Mouse (Mus musculus) c-Kit-negative CD71-positive TER-119-positive erythroid progenitor cells, embryonic 14.5 days (primary cell): ENCODE results near the gene Coa6.
A peak's percentile ranks its signal among the peaks of the same experiment; 100 is the strongest.
"Not testable (repeated sequence)": the region's sequence is repeated elsewhere in the genome, so short reads cannot be mapped to it uniquely, and the experiment has no call there.

ENCODE experiments used
- DNase-seq: peaks from one replicate; pipeline ENCODE4 v3.0.0-alpha.2; 2013; ENCODE audit warnings: low read depth, low spot score

Coa6 gene

DNA sequence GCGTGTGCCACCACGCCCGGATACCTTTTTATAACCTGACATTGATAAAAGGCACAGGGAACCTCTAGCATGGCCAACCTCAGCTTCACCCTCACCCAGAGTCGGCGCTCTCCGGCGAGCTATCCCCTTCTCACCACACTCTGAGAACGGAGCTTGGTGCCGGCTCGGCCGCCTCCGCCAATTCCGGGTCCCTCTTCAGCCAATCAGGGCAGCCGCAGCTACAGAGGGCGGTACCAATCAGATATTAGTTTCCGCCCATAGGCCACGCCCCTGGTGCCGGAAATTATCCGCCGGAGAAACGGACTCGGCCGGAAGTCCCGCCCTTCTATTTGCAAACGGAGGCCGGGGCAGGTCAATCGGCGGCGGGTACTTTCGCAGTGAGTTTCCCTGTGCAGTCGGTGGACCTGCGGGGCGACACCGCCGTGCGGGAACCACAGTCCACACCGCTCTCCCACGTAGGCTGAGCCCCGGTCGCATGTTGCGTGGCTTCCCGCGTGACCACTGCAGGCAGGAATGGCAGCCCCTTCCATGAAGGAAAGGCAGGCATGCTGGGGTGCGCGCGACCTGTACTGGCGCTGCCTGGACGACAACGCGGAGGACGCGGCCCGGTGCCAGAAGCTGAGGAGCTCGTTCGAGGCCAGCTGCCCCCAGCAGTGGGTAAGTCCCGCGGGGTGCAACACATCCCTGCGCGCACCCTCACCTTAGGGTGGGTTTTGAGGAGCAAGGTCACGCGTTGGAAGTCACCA is at the start of gene Coa6:
TSS of gene Coa6 (plus strand) at position 342 of the 746 bp plus-strand sequence.
- DNase-seq = peak; percentile 97

DNA sequence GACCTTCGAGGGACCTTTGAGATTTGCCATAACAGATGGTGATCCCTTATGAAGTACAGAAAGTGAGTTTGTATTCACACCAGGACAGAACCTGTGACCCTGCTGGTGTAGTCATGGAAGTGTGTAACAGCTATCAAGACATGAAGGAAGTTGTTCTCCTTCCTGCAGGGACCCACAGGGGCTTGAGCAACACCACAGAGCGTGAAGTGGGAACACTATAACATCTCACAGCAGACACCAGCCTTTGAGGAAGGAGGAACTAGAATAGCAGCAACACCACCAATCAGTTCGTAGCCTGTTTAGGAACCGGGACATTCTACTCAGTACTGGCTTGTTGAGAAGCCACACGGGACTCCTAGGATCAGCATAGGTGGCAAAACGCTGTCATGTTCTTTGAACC is 42.7 kb upstream of the Coa6 start:
- no peak for DNase-seq

DNA sequence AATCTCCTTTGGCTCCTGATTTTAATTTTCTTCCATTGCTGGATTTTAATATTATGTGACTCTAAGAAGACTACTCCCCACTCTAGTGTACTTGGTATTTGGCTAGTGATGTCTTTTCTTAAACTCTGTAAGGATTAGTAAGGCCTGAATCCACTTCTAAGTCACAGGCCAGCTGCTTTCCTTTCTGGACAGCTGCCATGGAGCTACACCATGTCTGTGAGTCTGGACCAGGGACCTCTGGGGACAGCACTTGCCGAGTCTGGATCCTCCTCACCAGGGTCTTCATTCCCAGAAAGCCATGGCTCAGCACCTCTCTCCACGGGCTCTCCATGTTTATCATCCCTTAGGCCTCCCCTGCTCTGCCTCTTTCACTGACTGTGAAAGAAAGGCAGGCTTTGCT is 42.2 kb upstream of the Coa6 start:
- no peak for DNase-seq

DNA sequence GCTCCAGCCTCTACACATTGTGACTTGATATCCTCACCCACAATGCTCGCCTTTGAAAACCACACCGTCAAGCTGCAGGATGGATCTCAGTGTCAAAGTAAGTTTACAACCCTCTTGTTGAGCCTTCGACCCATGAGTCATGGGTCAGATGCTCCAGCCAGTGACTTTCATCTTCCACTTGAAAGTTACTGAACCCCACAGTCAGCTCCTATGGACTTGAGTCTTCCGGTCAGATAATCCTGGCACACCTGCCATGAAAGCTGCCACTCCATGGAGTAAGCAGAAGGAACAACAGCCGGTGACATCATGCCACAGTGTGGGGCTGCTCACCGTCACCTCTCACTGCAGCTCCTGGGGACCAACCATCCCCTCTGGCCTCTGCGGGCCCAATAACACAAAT is 41.0 kb upstream of the Coa6 start:
- DNase-seq = no peak

DNA sequence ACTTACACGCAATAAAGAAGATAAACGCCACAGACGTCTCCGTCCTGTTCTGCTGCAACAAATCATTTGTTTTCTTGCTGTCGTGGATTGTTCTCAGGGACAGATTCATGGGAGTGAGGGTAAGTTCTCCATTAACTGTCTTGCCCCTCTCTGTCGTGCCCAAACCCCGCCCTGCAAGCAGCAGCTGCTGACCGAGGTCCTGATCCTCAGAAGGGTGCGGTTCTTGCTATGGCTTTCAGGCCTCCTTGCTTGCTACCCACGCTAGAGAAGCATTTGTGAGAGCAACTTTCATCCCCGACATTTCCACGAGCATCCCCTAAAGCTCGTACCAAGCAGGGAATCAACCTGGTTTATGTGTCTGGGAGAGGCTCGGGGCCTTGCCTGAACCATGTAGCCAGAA is 40.1 kb upstream of the Coa6 start:
- no peak for DNase-seq

DNA sequence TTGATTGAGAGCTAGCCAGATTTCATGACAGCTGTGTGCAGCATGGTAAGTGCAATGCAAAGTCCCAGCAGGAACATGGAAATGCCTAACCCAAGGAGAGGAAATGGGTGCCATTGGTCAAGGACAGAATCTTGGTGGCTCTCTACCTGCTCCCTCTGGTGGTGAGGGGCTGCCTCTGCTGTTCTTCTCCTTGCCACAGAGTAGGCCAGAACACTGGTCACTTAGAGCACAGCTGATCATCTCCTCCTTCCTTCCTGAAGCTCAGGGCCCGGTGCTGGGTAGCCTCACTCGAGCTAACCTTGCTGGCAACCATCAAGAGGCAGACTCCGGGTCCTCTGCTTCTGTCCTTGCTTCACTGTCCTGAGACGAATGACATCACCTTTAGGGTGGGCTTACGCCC is 39.6 kb upstream of the Coa6 start:
- no peak for DNase-seq

DNA sequence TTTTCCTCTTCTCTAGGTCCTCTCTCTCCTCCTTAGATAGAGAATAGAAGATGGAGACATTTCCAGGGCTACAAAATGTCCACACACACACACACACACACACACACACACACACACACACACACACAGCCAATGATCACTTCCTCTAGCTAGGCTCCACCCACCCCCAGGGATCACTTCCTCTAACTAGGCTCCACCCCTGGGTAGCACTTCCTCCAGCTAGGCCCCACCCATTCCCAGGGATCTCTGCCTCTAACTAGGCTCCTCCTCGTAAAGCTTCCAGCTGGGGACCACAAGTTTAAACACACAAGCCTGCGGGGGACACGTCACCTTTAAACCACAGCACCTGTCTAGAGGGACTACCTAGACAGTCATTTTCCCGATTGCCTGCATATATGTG is 34.7 kb upstream of the Coa6 start:
- DNase-seq = no peak

DNA sequence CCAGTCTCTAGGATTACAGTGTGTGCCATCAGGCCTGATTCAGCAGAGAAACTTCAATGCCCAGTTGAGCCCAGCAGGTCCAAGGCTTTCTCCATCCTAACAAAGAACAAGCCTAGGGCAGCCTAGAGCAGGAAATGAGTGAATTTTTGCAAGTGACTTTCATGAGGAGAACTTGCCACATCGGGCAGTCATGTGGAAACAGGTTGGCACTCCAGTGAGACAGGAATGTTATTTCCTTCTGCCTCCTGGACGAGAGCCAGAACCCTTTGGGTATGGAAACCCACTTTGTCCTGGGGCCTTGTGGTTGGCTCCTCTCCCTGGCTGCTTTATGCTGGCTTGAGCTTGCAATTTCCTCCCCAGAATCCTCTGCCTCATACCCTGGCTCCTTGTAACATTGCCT is 30.8 kb upstream of the Coa6 start:
- no peak for DNase-seq

DNA sequence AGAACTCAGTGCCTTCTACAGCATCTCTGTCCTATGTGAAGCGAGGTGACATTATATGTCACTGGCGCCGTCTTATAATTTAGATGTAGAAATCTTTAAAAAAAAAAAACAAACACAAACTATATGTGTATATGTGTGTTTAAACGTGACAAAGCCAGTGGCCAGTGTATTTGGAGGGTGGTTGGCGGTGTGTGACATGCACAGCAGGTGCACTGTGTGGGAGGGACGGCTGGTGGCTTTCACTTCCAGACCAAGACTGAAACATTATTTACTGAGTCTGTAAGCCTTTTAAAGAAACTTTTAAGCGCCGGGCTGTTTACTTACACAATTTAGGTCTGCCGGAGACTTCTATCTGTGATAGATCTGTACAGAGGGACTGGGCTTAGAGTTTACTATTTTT is 26.9 kb upstream of the Coa6 start:
- no peak for DNase-seq

DNA sequence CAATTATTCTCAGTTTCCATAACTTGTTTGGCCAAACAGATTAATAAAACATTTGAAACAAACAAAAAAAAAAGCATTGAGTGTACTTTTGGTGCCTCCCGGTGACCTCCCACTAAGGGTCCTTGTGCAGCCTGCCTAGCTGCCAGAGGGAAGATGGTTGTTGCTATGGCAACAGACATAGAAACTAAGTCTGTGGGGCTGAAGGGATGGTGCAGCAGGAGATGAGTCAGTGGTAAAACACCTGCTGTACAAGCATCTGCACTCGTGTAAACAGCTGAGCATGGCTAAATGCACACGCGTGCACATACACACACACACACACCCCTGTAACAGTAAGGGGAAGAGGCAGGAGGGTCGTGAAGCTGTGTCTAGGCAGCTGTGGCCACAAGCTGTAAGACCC is 26.4 kb upstream of the Coa6 start:
- DNase-seq = no peak

DNA sequence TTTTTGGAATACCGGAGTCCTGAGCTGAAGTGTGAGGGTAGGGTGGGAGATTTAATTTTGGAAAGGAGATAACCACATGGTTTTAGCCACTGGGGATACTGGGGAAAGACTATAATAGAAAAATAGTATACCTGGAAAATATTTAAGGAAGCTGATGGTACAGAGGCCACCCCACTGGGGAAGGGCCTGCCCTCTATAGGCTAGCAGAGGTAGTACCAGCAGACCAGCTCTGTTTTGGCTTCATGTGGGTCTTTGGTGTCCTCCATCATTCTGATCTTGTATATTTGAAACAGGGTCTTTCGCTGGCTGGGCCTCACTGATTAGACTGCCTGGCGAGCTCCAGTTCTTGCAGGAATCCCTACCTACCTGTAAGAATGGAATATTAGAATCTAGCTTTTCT is 24.0 kb upstream of the Coa6 start:
- no peak for DNase-seq

DNA sequence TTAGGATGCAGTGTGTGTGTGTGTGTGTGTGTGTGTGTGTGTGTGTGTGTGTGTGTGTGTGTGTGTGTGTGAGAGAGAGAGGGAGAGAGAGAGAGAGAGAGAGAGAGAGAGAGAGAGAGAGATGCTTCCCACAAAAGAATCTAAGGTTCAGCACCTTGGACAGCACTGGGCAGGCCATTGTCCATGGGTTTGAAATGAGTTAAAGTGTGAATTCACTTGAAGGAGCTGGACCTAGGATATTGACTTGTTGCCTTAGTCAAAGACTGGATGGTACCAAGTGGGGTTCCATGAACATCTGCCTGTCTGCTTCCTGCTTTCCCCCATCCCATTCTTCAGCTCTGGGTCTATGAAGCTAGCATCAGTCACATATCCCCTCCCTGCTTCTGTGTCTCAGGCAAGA is 17.8 kb upstream of the Coa6 start:
- DNase-seq = not testable (repeated sequence)

DNA sequence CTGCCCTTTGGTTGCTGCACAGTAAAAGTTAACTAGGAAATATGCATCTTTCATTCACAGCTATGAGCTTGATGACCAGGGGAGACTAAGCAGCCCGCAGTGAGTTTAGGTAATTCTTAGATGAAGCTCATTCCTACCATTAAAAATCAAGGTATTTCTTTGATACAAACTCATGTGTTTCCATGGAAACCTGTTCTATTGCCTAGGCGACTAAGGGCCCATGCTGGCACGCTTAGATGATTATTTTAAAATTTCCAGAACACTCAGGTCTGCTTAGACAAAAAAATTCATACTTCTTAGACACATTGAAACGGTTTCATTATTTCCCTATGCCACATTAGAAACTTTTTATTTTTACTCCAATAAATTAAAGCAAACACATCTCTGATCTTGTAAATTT is 17.3 kb upstream of the Coa6 start:
- DNase-seq = no peak

DNA sequence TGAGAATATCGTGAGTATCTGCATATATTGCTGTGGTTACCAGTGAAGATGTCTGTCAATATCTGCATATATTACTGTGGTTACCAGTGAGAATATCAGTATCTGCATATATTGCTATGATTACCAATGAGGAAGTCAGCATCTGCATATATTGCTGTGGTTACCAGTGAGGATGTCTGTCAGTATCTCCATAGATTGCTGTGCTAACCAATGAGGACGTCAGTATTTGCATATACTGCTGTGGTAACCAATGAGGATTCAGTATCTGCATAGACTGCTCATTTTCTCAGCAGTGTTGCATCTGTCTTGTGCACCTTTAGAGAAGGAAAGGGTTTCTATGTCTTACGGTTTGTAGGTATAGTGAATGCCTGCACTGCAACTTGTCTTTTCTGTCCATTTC is 1.5 kb upstream of the Coa6 start:
- no peak for DNase-seq

DNA sequence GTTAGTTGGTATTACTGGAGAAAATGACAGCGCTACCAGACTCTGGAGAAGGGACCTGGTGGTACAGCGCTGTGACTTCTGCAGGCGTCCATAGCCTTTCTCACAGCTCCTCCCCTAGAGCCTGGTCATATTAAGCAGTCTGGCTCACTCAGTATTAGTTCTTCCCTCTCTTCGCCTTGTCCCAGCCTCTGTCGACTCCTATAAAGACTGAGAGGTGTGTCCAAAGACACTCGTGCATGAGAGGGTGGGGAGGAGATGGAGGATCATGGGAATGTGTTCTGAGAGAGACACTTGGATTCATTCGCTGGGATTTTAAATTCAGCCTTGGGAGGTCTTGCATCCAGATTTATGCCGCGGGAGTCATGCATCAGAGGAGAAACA is 595 bp downstream of the Coa6 start:
- peak; percentile 19 for DNase-seq

DNA sequence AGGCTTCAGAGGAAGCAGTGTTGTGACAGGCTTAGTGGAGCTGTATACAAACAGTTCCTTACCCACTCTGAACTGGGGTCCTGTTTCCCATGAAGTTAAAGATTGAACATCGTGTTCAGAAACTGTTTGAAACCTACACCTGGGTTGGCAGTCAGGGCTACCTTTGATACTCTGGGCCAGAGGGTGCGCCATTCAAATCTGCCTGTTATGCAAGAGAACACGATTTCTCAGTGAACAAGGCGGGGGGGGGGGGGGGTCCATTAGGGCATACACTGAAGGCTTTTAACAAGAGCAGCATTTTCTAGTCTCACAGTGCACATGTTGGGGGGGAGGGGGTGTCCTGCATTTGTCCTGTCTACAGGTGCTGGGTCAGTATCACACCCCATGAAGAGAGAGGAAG is 1.8 kb downstream of the Coa6 start:
- DNase-seq = no peak

DNA sequence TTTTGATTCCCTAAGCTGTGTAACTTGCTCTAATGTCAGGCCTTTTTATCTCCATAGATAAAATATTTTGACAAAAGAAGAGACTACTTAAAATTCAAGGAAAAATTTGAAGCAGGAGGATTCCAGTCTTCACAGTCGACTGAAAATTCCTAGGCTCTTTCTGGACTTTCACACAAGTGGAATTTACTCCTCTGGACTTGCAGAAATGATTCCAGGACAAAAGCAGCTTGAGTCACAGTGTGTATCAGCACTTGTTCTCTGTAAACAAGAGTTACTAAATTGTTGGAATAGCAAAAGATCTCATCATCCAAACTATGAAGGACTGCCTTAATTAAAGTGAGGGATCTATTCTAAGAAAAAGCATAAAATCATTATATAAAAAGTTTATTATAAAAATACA is 2.6 kb downstream of the Coa6 start:
- no peak for DNase-seq

DNA sequence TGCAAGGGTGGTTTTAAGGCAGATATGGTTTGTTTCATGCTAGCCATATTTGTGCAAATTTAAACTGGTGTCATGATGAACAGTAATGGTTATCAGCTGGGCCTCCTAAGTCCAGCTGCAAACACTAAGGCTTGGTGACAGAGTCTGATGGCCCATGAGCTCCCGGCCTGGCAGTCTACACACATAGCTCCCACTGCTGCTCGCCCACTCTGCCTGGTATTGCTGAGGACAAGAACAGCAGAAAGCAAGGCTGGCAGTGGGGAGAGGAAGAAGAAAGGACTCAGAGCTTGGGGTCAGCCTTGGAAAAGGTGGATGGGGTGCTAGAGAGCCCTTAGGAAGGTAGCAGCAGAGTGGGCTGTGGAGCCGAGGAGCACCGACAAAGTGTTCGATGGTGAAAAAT is 7.3 kb downstream of the Coa6 start:
- no peak for DNase-seq

DNA sequence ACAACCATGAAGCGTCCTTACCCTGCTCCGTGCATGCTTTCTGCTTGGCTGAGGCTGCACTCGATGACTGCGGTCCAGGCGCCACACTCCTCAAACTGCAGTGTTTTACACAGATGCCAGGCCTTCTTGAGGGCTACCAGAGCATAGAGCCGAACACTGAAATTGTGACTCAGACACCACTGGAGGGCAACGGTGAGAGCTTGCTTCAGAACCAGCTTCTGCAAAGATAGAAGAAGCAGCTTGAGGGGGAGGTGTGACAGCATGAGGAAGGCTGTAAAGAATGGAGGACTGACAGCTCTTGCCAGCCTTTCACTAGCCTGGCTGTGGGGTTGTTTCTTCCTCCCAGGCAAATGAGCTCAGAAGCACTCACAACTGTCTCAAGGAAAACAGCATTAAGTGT is 11.5 kb downstream of the Coa6 start:
- DNase-seq = no peak

DNA sequence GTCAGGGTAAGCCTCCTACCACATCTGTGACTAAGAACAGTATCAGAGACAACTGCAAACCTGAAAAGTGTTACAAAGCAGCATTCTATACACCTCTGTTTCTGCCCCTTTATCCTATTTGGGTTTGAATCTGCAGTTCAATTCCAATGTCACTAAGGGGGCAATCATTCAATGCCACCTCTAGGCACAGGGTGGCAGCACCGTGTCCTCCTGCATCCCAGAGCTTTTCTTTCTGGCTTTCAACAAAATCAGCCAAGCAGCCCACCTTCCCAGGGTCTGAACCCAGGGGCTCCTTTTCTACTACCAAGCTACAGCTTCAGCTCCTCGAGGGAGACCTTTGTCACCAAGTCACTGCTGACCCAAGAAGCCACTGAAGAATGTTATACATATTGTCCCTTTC is 16.6 kb downstream of the Coa6 start:
- DNase-seq = no peak

DNA sequence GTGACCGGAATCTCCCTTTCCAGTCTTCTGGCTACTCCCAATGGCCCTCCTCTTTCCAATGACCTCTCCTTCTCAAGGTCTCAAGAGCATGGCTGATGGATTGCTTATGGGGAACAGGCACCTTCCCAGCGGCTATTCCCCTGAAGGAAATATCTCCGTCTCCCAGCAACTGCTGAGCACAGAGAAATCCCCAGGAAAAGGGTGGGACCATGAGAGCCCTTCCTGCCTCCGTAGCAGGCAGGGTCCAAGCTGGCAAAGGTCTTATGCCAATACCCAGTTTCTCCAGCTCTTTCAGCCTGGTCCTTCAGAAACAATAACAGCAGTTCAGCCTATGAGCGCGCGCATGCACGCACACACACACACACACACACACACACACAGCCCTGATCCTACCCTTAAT is 28.8 kb downstream of the Coa6 start:
- no peak for DNase-seq

DNA sequence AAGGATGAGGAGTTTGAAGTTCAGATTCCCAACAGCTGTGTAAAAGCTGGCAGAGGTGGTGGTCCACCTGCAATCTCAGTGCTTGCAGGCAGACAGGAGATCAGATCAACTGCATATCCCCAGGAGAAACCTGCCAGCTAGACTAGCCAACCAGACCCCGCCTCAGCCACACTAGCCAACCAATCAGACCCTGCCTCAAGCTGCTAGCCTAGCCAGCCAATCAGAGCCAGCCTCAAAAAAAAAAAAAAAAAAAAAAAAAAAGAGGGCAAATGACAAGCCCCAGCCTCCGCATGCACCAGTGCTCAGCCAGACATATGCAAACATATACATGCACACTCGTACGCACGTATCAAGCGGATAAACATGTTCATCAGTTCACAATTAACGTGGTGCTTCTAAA is 33.1 kb downstream of the Coa6 start:
- DNase-seq = no peak

DNA sequence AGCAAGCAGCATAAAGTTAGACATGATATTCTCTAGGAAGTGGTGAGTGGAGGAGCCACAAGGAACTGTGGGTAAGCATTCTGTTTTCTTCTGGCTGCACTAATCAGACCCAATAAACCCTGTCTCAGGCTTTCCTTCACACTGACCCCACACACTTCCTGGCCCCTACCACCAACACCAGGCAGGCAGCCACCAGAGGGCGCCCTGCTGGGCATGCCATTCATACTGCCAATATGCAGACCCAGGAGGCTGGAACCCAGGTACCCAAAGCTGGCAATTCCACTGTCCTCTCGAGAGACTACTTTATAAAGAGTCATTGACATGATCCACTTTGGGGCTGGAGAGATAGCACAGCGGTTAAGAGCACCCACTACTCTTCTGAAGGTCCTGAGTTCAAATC is 38.0 kb downstream of the Coa6 start:
- DNase-seq = no peak

DNA sequence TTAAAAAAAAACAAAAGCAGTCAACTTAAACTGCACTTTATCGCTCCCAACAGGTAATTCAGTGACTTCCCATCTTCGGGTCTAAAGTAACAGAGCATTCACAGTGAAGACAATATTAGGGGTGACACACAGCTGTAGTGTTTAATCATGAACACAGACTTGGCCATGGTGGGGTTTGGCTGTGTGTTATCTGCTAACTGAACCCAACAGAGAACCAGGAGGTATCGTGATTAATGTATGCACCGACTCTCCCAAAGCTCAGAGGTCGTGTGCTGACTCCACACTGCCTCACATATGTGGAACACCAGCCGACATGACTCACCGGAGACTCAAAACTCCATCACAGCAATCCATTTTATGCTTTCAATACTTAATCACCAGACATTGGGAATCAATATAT is 39.4 kb downstream of the Coa6 start:
- no peak for DNase-seq
